Mouse (Mus musculus): ENCODE results near the gene Cotl1. TPM values are rescaled to one million over a fixed set of nuclear protein-coding genes. Genes with fewer than 3 reads are reported as not detected.

Gene Cotl1
- polyA plus RNA-seq, 1 experiment from 2014 or later: 262 TPM

Other genes starting within 250 kb of the Cotl1 start
- 11.6 and 11.9 TPM in 2 replicates for gene Taf1c, start 235.3 kb downstream of the Cotl1 start, polyA plus RNA-seq (2015; fragmentation: Nextera tagmentation; extraction: Ambion mirVana)
- 0.09 TPM in 1 of 2 replicates, not detected in the other for gene Adad2, start 227.8 kb downstream of the Cotl1 start, polyA plus RNA-seq (2015; fragmentation: Nextera tagmentation; extraction: Ambion mirVana)
- gene Kcng4, start 204.9 kb downstream of the Cotl1 start, polyA plus RNA-seq (2015; fragmentation: Nextera tagmentation; extraction: Ambion mirVana): 0.23 TPM in 2 replicates
- gene Wfdc1, start 174.2 kb downstream of the Cotl1 start, polyA plus RNA-seq (2015; fragmentation: Nextera tagmentation; extraction: Ambion mirVana): 4.6 and 5.4 TPM in 2 replicates
- 6.4 and 6.8 TPM in 2 replicates for gene Atp2c2, start 140.5 kb downstream of the Cotl1 start, polyA plus RNA-seq (2015; fragmentation: Nextera tagmentation; extraction: Ambion mirVana)
- 17.8 and 18.1 TPM in 2 replicates for gene Tldc1, start 62.1 kb downstream of the Cotl1 start, polyA plus RNA-seq (2015; fragmentation: Nextera tagmentation; extraction: Ambion mirVana)
- 11.5 and 12.2 TPM in 2 replicates for gene Klhl36, start 21.7 kb upstream of the Cotl1 start, polyA plus RNA-seq (2015; fragmentation: Nextera tagmentation; extraction: Ambion mirVana)
- 124 and 125 TPM in 2 replicates for gene Usp10, start 69.8 kb upstream of the Cotl1 start, polyA plus RNA-seq (2015; fragmentation: Nextera tagmentation; extraction: Ambion mirVana)
- gene Gm20388, start 70.3 kb upstream of the Cotl1 start, polyA plus RNA-seq (2015; fragmentation: Nextera tagmentation; extraction: Ambion mirVana): 5.8 and 7.1 TPM in 2 replicates
- gene Crispld2, start 151.9 kb upstream of the Cotl1 start, polyA plus RNA-seq (2015; fragmentation: Nextera tagmentation; extraction: Ambion mirVana): 20.8 and 23.1 TPM in 2 replicates

Measured in intestine, embryonic 16.5 days (tissue).